Mouse (Mus musculus): Measurements from ENCODE around the gene BC048403.

The BC048403 gene

GRCm38 (mm10) chr10:121739548-121740505, at the start of gene BC048403:
Gene BC048403, plus strand, starts transcription at chr10:121739937.
- peak; percentile 86 for DNase-seq

DNA sequence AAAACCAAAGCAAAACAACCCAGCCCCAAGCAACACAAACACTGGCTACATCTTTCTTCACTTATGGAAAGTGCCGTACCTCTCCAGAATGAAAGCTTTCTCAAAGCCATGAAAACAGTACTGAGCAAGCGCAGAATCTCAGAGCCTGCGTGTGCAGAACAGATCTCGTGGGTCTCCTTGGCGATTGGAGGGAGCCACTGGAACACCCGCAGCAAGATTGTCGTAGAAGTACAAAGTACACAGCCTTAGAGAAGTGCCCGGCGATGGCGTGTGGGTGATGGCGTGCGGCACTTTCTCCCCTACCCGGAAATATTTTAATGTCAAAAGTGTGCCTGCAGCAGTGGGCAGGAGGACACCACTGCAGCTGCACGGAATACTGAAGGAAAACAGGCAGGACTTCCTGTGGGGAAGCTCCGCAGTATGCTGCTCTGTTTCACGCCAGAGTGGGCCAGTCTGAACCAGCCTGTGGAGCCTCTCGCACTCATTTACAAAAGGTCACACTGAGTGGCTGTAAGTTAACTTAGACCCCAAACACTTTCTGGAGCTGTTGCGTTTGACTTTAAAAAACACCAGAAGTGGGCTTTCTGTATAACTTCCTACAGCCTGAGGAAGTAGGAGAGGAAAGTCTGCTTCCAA, 46.7 kb upstream of the BC048403 start:
- DNase-seq: no peak

GRCm38 (mm10) chr10:121694567-121694966, 45.2 kb upstream of the BC048403 start:
- DNase-seq: no peak

GRCm38 (mm10) chr10:121701296-121702248, 38.2 kb upstream of the BC048403 start:
- DNase-seq: peak; percentile 75

GRCm38 (mm10) chr10:121703619-121704018, 36.1 kb upstream of the BC048403 start:
- peak; percentile 56 for DNase-seq

- DNase-seq: no peak
Observed at GRCm38 (mm10) chr10:121704871-121705270, 34.9 kb upstream of the BC048403 start.

DNA sequence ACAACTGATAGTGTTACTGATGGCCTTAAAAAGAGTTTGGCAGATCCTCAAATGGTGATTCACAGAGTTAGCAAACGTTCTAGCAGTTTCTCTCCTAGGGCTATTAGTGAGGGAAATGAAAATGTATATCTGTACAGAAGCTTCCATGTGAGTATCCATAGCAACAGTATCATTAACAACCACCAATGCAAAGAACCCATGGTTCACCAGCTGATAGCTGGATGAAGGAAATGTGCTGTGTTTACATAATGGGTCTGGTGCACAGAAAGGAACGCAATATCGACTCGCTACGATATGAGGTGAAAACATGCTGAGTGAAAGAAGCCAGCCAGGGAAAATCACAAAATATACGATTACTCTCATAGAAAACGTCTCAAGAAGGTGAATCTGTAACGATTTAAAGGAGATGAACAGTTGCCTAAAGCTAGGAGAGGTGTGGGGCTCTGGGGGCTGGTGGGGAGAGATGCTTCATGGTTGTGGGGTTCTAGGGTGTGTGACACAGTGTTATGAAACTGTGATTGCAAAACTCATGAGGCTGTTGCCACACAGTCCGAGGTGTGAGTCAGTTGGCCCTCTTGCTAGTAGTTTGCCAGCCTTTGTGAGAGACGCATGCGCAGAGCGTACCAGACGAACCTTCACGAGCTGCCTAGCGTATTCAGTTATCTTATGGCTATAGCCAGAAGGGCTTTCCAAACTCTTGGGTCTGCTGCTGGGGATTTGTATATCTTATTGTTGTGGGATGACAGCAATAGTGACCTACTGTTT, 34.2 kb upstream of the BC048403 start:
- DNase-seq: peak; percentile 51

DNA sequence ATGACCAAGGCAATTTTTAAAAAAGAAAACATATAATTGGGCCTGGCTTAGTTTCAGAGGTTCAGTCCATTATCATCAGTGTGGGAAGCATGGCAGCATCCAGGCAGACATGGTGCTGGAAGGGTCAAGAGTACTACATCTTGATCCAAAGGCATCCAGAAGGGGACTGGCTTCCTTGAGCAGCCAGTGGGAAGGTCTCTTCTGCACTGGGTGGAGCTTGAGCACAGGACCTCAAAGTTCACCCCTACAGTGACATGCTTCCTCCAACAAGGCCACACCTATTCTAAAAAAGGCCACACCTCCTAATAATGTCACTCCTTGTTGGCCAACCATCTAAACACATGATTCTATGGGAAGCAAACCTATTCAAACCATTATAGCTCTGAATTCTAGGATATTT, 22.9 kb upstream of the BC048403 start:
- no peak for DNase-seq

DNA sequence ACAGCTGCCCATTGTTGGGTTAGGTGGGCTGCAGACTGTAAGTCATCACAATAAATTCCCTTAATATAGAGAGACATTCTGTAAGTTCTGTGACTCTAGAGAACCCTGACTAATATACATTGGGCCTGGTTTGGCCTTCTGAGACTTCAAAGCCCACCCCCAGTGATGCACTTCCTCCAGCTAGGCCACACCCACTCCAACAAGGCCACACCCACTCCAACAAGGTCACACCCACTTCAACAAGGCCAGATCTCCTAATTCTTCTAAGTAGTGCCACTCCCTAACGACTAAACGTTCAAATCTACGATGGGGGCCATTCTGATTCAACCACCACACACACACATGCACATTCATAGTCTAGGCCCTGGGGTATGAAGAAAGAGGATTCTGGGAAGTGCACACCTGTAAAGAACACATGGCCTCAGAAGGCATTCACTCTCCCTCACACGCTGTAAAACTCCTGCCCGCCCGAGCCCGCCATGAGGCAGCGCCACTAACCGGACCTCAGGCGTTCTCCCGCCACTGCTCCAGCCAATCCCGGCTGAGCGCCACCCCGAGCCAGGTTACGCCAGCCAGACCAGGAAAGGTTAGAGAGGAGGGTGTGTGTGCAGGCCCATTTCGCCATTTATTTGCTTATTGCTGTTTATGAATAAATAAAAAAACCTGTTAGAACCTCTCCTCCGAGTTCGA, 20.7 kb upstream of the BC048403 start:
- DNase-seq: no peak

DNA sequence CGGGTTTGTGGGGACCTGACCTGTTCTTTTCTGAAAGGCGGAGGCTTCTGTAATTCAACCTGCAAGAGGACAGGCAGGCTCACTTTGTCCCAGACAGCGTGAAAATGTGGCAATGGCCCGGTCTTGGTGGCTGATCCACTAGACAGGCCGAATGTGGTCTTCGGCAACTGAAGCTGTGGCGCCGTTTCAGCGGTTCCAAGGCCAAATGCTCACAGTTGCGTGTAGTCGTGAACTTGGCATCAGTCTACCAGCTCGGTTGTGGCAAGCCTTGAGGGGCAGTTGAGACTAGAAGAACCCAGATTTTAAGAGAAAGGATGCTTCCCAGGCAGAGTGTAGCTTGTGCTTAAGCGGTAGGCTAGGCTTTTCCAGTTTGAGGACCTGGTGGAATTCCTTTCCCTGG, 19.0 kb upstream of the BC048403 start:
- no peak for DNase-seq

GRCm38 (mm10) chr10:121726505-121726904, 13.2 kb upstream of the BC048403 start:
- DNase-seq: no peak

DNA sequence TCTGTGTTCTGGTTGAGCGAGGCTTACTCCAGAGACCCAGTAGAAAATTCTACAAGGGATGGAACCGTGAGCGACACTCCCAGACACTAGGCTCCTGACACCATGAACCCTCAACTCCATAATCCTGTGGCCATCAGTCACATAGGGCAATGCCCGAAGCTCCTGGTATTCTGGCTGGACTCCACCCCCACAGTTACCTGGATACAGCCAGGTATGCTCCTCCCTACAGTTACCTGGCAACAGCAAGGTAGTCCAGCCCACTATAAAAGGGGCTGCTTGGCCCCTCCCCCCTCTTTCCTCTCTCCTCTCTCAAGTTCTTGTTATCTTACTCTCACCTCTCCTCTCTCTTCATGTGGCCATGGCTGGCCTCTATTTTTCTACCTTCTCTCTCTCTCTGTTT, 12.6 kb upstream of the BC048403 start:
- DNase-seq: no peak

DNA sequence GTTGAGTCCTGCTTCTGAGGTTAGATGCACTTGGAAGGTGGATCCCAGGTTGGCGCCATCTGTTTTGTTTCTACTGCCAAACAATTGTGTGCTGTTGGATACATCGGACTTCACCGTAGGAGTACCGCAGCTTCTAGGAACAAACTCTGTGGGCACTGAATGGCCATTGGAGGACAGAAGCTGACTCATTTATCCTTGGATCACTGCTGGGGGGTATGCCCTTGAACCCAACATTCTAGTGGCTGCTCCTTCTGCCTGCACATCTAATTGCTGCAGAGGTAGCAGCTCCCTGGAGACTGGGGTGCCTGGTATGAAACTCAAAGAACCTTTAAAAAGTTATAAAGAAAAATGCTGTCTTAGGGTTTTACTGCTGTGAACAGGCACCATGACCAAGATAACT, 11.5 kb upstream of the BC048403 start:
- no peak for DNase-seq

- no peak for DNase-seq
Observed at GRCm38 (mm10) chr10:121731048-121731725, 8.6 kb upstream of the BC048403 start.

DNA sequence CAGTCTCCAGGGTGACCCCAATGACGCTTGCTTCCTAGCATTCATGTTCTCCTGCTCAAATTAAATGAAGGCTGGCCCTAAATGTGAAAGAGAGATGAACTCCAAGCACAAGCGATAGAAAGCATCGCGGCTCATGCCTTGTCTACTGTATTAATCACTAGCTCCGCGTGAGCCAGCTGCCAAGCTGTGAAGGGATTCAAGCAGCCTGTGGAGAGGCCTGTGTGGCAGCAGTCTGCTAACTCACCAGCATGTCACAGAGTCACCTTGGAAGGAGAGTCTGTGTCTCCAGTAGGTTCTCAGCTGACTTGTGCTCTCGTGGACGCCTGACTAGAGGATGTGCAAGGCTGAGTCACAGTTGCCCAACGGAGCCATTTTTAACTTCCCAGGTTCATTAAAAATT, 7.2 kb upstream of the BC048403 start:
- no peak for DNase-seq

DNA sequence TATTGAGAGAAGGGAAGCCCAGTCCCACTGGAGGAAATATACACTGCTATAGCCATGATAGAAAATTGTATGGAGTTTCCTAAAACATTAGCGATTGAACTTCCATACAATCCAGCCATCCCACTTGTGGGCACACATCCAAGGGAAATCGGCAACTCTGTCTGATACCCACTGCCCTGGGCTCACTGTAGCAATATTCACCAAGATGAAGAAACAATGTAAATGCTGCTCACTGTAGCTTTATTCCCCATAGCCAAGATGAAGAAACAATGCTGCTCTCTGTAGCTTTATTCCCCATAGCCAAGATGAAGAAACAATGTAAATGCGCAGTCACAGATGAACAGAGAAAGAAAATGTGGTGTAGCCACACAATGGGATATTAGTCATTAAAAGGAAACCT, 2.5 kb upstream of the BC048403 start:
- no peak for DNase-seq

- no peak for DNase-seq
Observed at GRCm38 (mm10) chr10:121742336-121742735, 2.6 kb downstream of the BC048403 start.

GRCm38 (mm10) chr10:121750175-121750574, 10.4 kb downstream of the BC048403 start:
- peak; percentile 55 for DNase-seq

- peak; percentile 19 for DNase-seq
Observed at GRCm38 (mm10) chr10:121754237-121754636, 14.5 kb downstream of the BC048403 start.

GRCm38 (mm10) chr10:121755822-121756221, 16.1 kb downstream of the BC048403 start:
- no peak for DNase-seq

GRCm38 (mm10) chr10:121756677-121757076, 16.9 kb downstream of the BC048403 start:
- no peak for DNase-seq

Measured in lung, postnatal 14 days (tissue).